Mouse (Mus musculus) ES-E14 (cell line): Measurements from ENCODE around the gene Chrm4. TPM values are rescaled to one million over a fixed set of nuclear protein-coding genes. Genes with fewer than 3 reads are reported as not detected.

ENCODE experiments used
- DNase-seq: peaks from one replicate; pipeline ENCODE4 v3.0.0-alpha.2; 2013; ENCODE audit warnings: low read depth, low spot score
- H3K27ac ChIP-seq: 2 replicates; pipeline ENCODE4 v1.5.1; 2012; ENCODE audit warnings: low read depth, mild to moderate bottlenecking, low read length, moderate library complexity, mixed read lengths; ENCODE audit not compliant: poor library complexity, insufficient read depth, severe bottlenecking
- H3K36me3 ChIP-seq: 2 replicates; pipeline ENCODE4 v1.6.1; 2012; ENCODE audit warnings: mild to moderate bottlenecking, low read length, moderate library complexity, mixed read lengths; ENCODE audit not compliant: control insufficient read depth, poor library complexity, insufficient read depth, severe bottlenecking
- H3K4me1 ChIP-seq, 2 experiments: fragments of 150-350 bp in 1 of 2; sonication (generic) in 1 of 2; 2 replicates each; pipeline ENCODE4 v1.6.1; 2012; ENCODE audit warnings: low read length in 2 of 2, mild to moderate bottlenecking in 1 of 2, mixed read lengths in 1 of 2; ENCODE audit not compliant: control insufficient read depth in 2 of 2, insufficient read depth in 2 of 2, poor library complexity in 1 of 2
- H3K4me3 ChIP-seq, 2 experiments: fragments of 150-350 bp in 1 of 2; sonication (generic) in 1 of 2; 2 replicates each; pipeline ENCODE4 v1.5.1; 2012; ENCODE audit warnings: low read length in 2 of 2, low read depth in 1 of 2, mild to moderate bottlenecking in 1 of 2, mixed read lengths in 1 of 2; ENCODE audit not compliant: insufficient read depth in 1 of 2, poor library complexity in 1 of 2, severe bottlenecking in 1 of 2
- H3K9ac ChIP-seq: 2 replicates; pipeline ENCODE4 v1.6.1; 2012; ENCODE audit warnings: low read depth, mild to moderate bottlenecking, low read length, mixed read lengths; ENCODE audit not compliant: poor library complexity, insufficient read depth, severe bottlenecking
- H3K9me3 ChIP-seq: fragments of 150-350 bp; sonication (generic); 2 replicates; pipeline ENCODE4 v1.6.1; 2012; ENCODE audit warnings: low read depth, mild to moderate bottlenecking, low read length; ENCODE audit not compliant: control insufficient read depth, insufficient read depth
- CHD2 ChIP-seq: IDR thresholded peaks from 2 replicates; pipeline ENCODE4 v1.6.1; 2014; ENCODE audit warnings: mild to moderate bottlenecking, low read depth, low read length, inconsistent platforms
- HCFC1 ChIP-seq: IDR thresholded peaks from 2 replicates; pipeline ENCODE4 v1.6.1; 2012; ENCODE audit warnings: low read length, inconsistent platforms, borderline replicate concordance; ENCODE audit not compliant: insufficient read depth
- MAFK ChIP-seq: IDR thresholded peaks from 2 replicates; pipeline ENCODE4 v1.6.1; 2014; ENCODE audit warnings: mild to moderate bottlenecking, low read depth, low read length, inconsistent platforms; ENCODE audit not compliant: insufficient read depth
- ZC3H11A ChIP-seq: IDR thresholded peaks from 2 replicates; pipeline ENCODE4 v1.6.1; 2012; ENCODE audit warnings: low read depth, mild to moderate bottlenecking, inconsistent platforms, low read length, borderline replicate concordance
- ZNF384 ChIP-seq: IDR thresholded peaks from 2 replicates; pipeline ENCODE4 v1.6.1; 2012; ENCODE audit warnings: low read depth, low read length, inconsistent platforms
- in situ Hi-C, 2 experiments: fragments of 600-800 bp; cut with MboI; formaldehyde crosslinking; loops; one replicate each; pipeline ENCODE4 v1.15.1; 2025; ENCODE audit warnings: low sequenced_read_pairs in 2 of 2, inconsistent platforms in 1 of 2; ENCODE audit not compliant: unreplicated experiment in 2 of 2
- total RNA-seq: library from RNA; depleted of rRNA; stranded (reverse); fragments of 300-350 nt; gene quantifications from 2 replicates; pipeline ENCODE4 v1.2.3, GENCODE M21; 2012

Chrm4 gene
- total RNA-seq, 1 experiment, result 5.6 TPM

GRCm38 (mm10) chr2:91971231-91972097, 44.4 kb downstream of the Chrm4 start:
- TF ChIP-seq MAFK (no peak), ZC3H11A (no peak), CHD2 (no peak), ZNF384 (no peak), HCFC1 (no peak)
- H3K27ac ChIP-seq, result peak overlapping the region; percentile 45; the same call in 1 of the 2 replicates
- H3K36me3 ChIP-seq, result no peaks in the 10 kb centered on the region
- no peaks in the 10 kb centered on the region for H3K9me3 ChIP-seq
- H3K9ac ChIP-seq, result peak overlapping the region; percentile 32; the same call in 1 of the 2 replicates
- in situ Hi-C loops, result no loop called here
- no peak for DNase-seq
- H3K4me3 ChIP-seq, result peak overlapping the region; percentile 18 to 38; a peak in 2 of 4 replicates
- peaks cover 3 to 41% of the 10 kb centered on the region in 2 experiments; a peak in 3 of 4 replicates for H3K4me1 ChIP-seq

DNA sequence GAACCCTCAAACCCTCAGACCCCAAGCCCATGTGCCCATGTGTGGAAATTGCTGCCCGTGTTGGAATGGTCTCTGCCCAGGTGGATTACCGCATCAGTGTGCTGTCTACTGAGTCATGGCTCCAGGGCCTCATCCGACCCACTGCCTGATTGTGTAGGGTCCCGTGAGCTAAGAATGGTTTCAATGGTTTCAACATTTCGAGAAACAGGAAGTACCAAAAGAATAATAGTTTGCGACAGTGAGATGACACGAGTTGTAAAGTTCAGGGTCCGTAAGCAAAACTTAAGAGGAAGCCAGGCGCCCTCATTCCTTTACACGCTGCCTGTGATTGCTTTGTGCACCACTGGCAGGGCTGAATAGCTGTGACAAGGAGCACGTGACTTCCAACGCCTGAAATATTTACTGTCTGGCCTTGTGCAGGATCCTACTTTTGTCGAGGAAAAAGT, 45.1 kb downstream of the Chrm4 start:
- H3K36me3 ChIP-seq, result no peaks in the 10 kb centered on the region

DNA sequence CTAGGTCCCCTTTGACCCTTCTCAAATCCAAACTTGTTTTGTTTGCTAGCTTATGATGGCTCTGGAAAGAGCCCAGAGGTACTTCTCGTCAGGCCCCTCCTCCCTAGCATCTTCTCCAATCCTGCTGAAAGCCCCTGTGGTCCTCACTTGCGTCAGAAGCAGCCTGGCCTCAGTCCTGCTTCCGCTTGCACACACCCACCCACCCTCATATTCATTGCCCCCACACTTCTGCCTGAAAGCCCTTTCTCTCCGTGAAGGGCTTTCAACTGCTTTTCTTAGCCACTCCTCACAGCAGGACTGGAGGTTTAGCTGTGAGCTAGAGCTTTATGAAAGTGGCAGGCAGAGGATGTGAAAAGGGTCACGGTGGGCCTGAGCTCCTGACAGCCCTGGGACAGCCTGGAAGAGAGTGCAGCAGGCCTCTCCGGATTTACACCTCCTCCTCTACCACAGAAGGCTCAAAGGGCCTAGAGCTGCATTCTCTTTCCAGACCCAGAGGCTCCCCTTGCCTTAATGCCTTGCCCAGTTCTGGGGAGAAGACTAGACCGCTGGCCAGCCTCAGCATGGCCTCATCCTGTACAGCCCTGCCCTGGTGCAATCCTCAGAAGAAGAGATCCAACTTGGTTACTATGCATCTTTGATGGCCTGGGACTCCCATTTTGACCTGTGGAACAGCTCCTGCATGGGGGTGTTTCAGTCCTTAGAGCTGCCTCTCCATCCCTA, 46.5 kb downstream of the Chrm4 start:
- TF ChIP-seq CHD2 (no peak), HCFC1 (no peak), ZNF384 (no peak), MAFK (no peak)
- in situ Hi-C loops, result no loop called here
- Histone ChIP-seq H3K27ac (no peak overlapping the region), H3K9me3 (no peaks in the 10 kb centered on the region), H3K4me3 (no peak overlapping the region), H3K36me3 (no peaks in the 10 kb centered on the region), H3K9ac (no peak overlapping the region), H3K4me1 (peaks cover 4 to 37% of the 10 kb centered on the region in 2 experiments; a peak in 2 of 4 replicates)
- DNase-seq, result no peak

More for the DNA sequence above, 45.1 kb downstream of the Chrm4 start:
- in situ Hi-C loops, result no loop called here
- no peak for DNase-seq
- no peaks in the 10 kb centered on the region for H3K9me3 ChIP-seq
- TF ChIP-seq ZNF384, result no peak
- TF ChIP-seq HCFC1, result no peak
- TF ChIP-seq CHD2, result no peak
- TF ChIP-seq ZC3H11A, result no peak
- TF ChIP-seq MAFK, result no peak
- peak overlapping the region; percentile 23; the same call in 1 of the 2 replicates for H3K9ac ChIP-seq
- peak overlapping the region in 1 of 2 experiments; percentile 38; a peak in 2 of 4 replicates for H3K4me3 ChIP-seq
- H3K27ac ChIP-seq, result no peak overlapping the region; the same call in 1 of the 2 replicates
- H3K4me1 ChIP-seq, result peaks cover 3 to 38% of the 10 kb centered on the region in 2 experiments; a peak in 3 of 4 replicates
